Mouse (Mus musculus) bone marrow, adult 2 months (tissue): ENCODE measurements around the gene Vstm5.

ENCODE experiments used
- CTCF ChIP-seq: fragments of 200-500 bp; IDR thresholded peaks from 2 replicates; pipeline ENCODE4 v1.5.1; 2011; ENCODE audit warnings: low read length, control low read depth; ENCODE audit not compliant: control insufficient read depth, insufficient read depth
- POLR2A ChIP-seq: fragments of 200-500 bp; IDR thresholded peaks from 2 replicates; pipeline ENCODE4 v1.6.1; 2011; ENCODE audit warnings: low read depth, mild to moderate bottlenecking, control low read depth, low read length, borderline replicate concordance; ENCODE audit not compliant: control insufficient read depth

DNA sequence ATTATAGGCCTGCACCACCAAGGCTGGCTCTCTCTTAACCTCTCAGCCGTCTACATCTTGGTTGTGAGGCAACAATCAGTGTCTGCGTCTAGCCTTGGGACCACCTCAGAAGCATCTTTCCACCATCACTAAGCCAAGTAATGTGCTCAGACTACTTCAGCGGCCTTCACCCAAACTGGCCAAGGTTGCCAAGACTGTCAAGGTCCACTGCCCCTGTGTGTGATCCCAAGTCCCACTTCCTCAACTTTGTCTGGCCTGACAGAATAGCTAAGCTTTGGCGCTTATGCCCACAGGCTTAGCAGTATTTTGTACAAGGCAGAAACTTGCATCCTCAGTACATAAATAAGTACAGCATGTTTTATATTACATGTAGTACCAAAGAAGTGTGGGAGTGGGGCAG, 32.2 kb upstream of the Vstm5 start:
- TF ChIP-seq CTCF (no peak), POLR2A (no peak)
